Mouse (Mus musculus): ENCODE data around the gene Itch. TPM values are rescaled to one million over a fixed set of nuclear protein-coding genes. Genes with fewer than 3 reads are reported as not detected.

The Itch gene
- polyA plus RNA-seq, 1 experiment = 30.6 TPM

- Histone ChIP-seq H3K4me3 (replicated peaks; ENCODE audit: insufficient read depth, low read depth, low read length) (no peak overlapping the region), H3K27me3 (ENCODE audit: control insufficient read depth, insufficient read depth, low read length) (no peaks in the 10 kb centered on the region), H3K4me1 (ENCODE audit: control insufficient read depth, insufficient read depth, low read length) (no peaks in the 10 kb centered on the region), H3K27ac (ENCODE audit: insufficient read depth, low read length) (no peak overlapping the region)
- no peak for DNase-seq
- WGBS = 58% methylated on average over 2 of the region's 2 CpGs
- no peak for TF ChIP-seq CTCF (IDR thresholded peaks at IDR 0.05; ENCODE audit: borderline replicate concordance, insufficient read depth, low read depth, low read length)
- no peak for TF ChIP-seq POLR2A (IDR thresholded peaks at IDR 0.05; ENCODE audit: borderline replicate concordance, insufficient read depth, low read length)
Observed at GRCm38 (mm10) chr2:155223145-155223544, 89.8 kb downstream of the Itch start.

DNA sequence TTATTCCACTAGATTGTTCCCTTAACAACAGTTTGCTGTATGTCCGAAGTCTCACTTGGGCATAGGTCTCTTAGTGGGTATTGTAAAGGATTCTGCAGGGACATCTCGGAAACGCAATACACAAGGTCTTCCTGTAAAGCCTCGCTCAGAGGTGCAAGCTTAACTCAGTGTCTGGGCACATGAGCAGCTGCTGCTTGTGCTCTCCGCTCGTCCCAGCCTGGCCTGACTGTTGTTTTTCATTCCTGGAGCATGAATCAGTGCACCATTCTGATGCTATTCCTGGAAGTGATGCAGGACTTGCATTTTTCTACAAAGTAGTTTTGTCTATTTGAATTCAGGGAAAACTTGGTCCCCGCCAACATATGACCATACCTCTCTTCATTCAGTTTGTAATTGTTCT, 91.4 kb downstream of the Itch start:
- WGBS = 94% methylated on average over 7 of the region's 7 CpGs
- no peak overlapping the region for H3K4me3 ChIP-seq (replicated peaks; ENCODE audit: insufficient read depth, low read depth, low read length)
- no peak for TF ChIP-seq CTCF (IDR thresholded peaks at IDR 0.05; ENCODE audit: borderline replicate concordance, insufficient read depth, low read depth, low read length)
- TF ChIP-seq POLR2A (IDR thresholded peaks at IDR 0.05; ENCODE audit: borderline replicate concordance, insufficient read depth, low read length) = no peak
- no peaks in the 10 kb centered on the region for H3K27me3 ChIP-seq (ENCODE audit: control insufficient read depth, insufficient read depth, low read length)
- no peaks in the 10 kb centered on the region for H3K4me1 ChIP-seq (ENCODE audit: control insufficient read depth, insufficient read depth, low read length)
- no peak for DNase-seq
- H3K27ac ChIP-seq (ENCODE audit: insufficient read depth, low read length) = no peak overlapping the region

DNA sequence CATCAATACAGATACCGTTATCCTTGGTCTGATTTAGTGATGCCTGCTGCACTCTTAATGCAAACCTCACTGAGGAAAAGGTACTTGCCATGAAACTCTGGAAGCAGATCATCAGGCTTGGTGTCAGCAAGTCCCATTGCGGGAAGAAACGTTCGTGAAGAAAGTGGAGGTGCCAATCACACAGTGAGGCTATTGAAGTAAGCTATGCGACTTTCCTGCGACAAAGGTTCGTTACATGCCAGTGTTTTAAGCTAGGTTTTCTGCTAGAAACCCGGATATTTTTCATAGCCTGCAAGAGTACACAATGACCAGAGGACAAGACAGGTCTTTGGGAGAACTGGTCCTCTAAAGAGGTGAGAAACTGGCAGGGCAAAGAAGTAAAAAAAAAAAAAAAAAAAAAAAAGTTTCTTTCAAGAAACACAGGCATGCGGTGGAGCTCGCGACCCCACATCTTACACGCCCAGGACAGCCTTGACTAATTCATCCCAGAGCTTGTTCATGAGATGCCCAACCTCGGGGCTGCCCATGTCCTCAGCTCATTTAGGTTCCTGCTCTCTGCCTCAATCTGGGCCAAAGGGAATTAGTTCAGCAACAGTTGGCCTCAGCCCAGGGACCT, 102.5 kb downstream of the Itch start:
- Histone ChIP-seq H3K4me1 (ENCODE audit: control insufficient read depth, insufficient read depth, low read length) (peaks cover 7% of the 10 kb centered on the region), H3K27ac (ENCODE audit: insufficient read depth, low read length) (peak overlapping the region; percentile 68; the same call in 1 of the 2 replicates)
- WGBS = 2% methylated on average over 13 of the region's 13 CpGs

DNA sequence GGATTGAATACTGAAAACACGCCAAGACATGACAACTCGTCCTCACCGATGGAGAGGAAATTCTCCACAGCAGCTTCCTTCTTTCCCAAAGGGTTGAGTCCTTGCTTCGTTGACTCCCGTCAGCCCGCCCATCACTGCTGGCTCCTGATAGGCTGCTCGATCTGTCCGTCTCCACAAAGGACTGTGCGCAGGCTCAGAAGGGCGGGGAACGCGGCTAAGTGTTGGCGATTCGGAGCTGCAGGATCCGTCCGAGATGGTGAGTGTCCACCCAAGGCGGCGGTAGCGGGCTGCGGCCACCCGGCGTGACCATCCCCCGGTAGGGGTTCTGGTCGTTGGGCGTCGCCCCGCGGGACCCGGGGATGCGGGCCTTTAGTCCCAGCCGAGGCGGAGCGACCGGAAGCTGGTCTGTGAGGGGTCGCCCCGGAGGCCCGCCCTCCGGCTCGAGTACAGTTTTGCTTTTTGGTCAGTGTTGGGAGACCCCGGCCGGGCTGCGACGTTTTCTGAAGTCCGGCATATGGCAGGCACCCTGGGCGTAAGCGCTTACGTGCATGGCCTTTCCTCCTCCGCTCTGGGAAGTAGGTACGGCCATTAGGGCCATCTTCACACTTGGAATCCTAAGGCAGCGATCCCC, 103.2 kb downstream of the Itch start, which contains the start of gene Dynlrb1:
Dynlrb1 (plus strand) TSS at position 172 of the 631 bp plus-strand sequence.
- H3K4me1 ChIP-seq (ENCODE audit: control insufficient read depth, insufficient read depth, low read length) = peaks cover 9% of the 10 kb centered on the region
- TF ChIP-seq POLR2A (IDR thresholded peaks at IDR 0.05; ENCODE audit: borderline replicate concordance, insufficient read depth, low read length) (peak; percentile 92), CTCF (IDR thresholded peaks at IDR 0.05; ENCODE audit: borderline replicate concordance, insufficient read depth, low read depth, low read length) (no peak; the same call in 1 of the 2 replicates)
- H3K4me3 ChIP-seq (replicated peaks; ENCODE audit: insufficient read depth, low read depth, low read length) = peak within 1 kb of the TSS; percentile 92
- no peaks in the 10 kb centered on the region for H3K27me3 ChIP-seq (ENCODE audit: control insufficient read depth, insufficient read depth, low read length)
- WGBS = under 1% methylated on average over 50 of the region's 50 CpGs
- peak; percentile 98 to 100 for DNase-seq
- peak within 1 kb of the TSS; percentile 68 for H3K27ac ChIP-seq (ENCODE audit: insufficient read depth, low read length)

More for the DNA sequence above, 102.5 kb downstream of the Itch start:
- DNase-seq = peak in 1 of 2 experiments; percentile 17
- Histone ChIP-seq H3K4me3 (replicated peaks; ENCODE audit: insufficient read depth, low read depth, low read length) (peak overlapping the region; percentile 92), H3K27me3 (ENCODE audit: control insufficient read depth, insufficient read depth, low read length) (no peaks in the 10 kb centered on the region)
- TF ChIP-seq POLR2A (IDR thresholded peaks at IDR 0.05; ENCODE audit: borderline replicate concordance, insufficient read depth, low read length) (no peak), CTCF (IDR thresholded peaks at IDR 0.05; ENCODE audit: borderline replicate concordance, insufficient read depth, low read depth, low read length) (no peak)

- H3K4me1 ChIP-seq (ENCODE audit: control insufficient read depth, insufficient read depth, low read length) = peaks cover 10% of the 10 kb centered on the region
- H3K27ac ChIP-seq (ENCODE audit: insufficient read depth, low read length) = no peak overlapping the region
- H3K27me3 ChIP-seq (ENCODE audit: control insufficient read depth, insufficient read depth, low read length) = no peaks in the 10 kb centered on the region
- TF ChIP-seq CTCF (IDR thresholded peaks at IDR 0.05; ENCODE audit: borderline replicate concordance, insufficient read depth, low read depth, low read length) = no peak
- TF ChIP-seq POLR2A (IDR thresholded peaks at IDR 0.05; ENCODE audit: borderline replicate concordance, insufficient read depth, low read length) = no peak
- 4% methylated on average over 4 of the region's 4 CpGs for WGBS
- peak in 1 of 2 experiments; percentile 19 for DNase-seq
- H3K4me3 ChIP-seq (replicated peaks; ENCODE audit: insufficient read depth, low read depth, low read length) = peak overlapping the region; percentile 92
Observed at GRCm38 (mm10) chr2:155237276-155237675, 104.0 kb downstream of the Itch start.

GRCm38 (mm10) chr2:155240915-155241314, 107.6 kb downstream of the Itch start:
- peak; percentile 17 to 23 for DNase-seq
- Histone ChIP-seq H3K4me3 (replicated peaks; ENCODE audit: insufficient read depth, low read depth, low read length) (no peak overlapping the region), H3K4me1 (ENCODE audit: control insufficient read depth, insufficient read depth, low read length) (peaks cover 30% of the 10 kb centered on the region), H3K27ac (ENCODE audit: insufficient read depth, low read length) (no peak overlapping the region), H3K27me3 (ENCODE audit: control insufficient read depth, insufficient read depth, low read length) (no peaks in the 10 kb centered on the region)
- 58% methylated on average over 4 of the region's 4 CpGs for WGBS
- TF ChIP-seq CTCF (IDR thresholded peaks at IDR 0.05; ENCODE audit: borderline replicate concordance, insufficient read depth, low read depth, low read length) = peak; percentile 5; the same call in 1 of the 2 replicates
- TF ChIP-seq POLR2A (IDR thresholded peaks at IDR 0.05; ENCODE audit: borderline replicate concordance, insufficient read depth, low read length) = no peak

DNA sequence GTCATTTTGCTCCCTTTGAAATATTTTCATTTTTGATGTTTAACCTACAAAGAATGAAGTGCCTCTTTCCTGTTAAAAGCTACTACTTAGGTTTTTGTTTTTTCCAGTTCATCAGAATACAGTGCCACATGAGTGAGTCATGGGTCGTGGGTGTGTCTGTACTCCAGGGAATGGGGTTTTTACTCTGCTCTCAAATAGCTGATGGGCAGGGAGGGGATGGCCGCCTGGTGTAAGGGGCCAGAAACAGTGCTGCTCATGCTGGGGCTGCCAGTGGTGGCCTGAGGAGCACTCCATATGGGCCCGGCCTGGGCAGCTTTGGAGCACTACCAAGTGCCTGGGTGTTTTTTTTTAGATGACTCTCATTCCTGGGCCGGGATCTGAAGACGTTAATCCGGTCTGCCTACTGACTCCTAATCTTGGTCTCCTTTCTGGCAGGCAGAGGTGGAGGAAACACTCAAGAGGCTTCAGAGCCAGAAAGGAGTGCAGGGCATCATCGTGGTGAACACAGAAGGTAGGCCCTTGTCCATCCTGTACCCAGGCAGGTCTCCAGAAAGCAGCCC, 109.1 kb downstream of the Itch start:
- Histone ChIP-seq H3K27ac (ENCODE audit: insufficient read depth, low read length) (no peak overlapping the region), H3K27me3 (ENCODE audit: control insufficient read depth, insufficient read depth, low read length) (no peaks in the 10 kb centered on the region), H3K4me1 (ENCODE audit: control insufficient read depth, insufficient read depth, low read length) (peaks cover 30% of the 10 kb centered on the region), H3K4me3 (replicated peaks; ENCODE audit: insufficient read depth, low read depth, low read length) (no peak overlapping the region)
- peak; percentile 33 for DNase-seq
- 19% methylated on average over 7 of the region's 7 CpGs for WGBS
- TF ChIP-seq POLR2A (IDR thresholded peaks at IDR 0.05; ENCODE audit: borderline replicate concordance, insufficient read depth, low read length) = no peak
- no peak for TF ChIP-seq CTCF (IDR thresholded peaks at IDR 0.05; ENCODE audit: borderline replicate concordance, insufficient read depth, low read depth, low read length)

Data from cerebellum, adult 2 months (tissue).